Mouse (Mus musculus): ENCODE data around the gene Stox2.

GRCm38 (mm10) chr8:47354523-47355168 lies 91.5 kb downstream of the Stox2 start:
- no peak for TF ChIP-seq CTCF (IDR thresholded peaks at IDR 0.05)
- TF ChIP-seq EP300 (IDR thresholded peaks at IDR 0.05), result no peak

Data from lung, postnatal 0 days (tissue).